Mouse (Mus musculus) hindbrain, postnatal 0 days (tissue): ENCODE measurements around the gene Traip. TPM values are rescaled to one million over a fixed set of nuclear protein-coding genes. Genes with fewer than 3 reads are reported as not detected.

Experiments
- ATAC-seq: fragments of 200-750 bp; cut with Nextera tagmentation; 2 replicates; pipeline ENCODE4 v1.8.0; 2017; ENCODE audit warnings: mild to moderate bottlenecking, moderate TSS enrichment, moderate library complexity
- DNase-seq: peaks from one replicate; pipeline ENCODE4 v3.0.0-alpha.2; 2015; ENCODE audit warnings: low spot score
- H3K27ac ChIP-seq: fragments of 300-500 bp; sonication (generic); 2 replicates; pipeline ENCODE4 v1.5.1; 2014; ENCODE audit warnings: mild to moderate bottlenecking
- H3K27me3 ChIP-seq: fragments of 300-500 bp; sonication (generic); 2 replicates; pipeline ENCODE4 v1.6.1; 2014; ENCODE audit warnings: low read length, mixed read lengths; ENCODE audit not compliant: insufficient read depth
- H3K36me3 ChIP-seq: fragments of 300-500 bp; sonication (generic); 2 replicates; pipeline ENCODE4 v1.6.1; 2014; ENCODE audit warnings: low read length, mixed read lengths; ENCODE audit not compliant: insufficient read depth
- H3K4me1 ChIP-seq: fragments of 300-500 bp; sonication (generic); 2 replicates; pipeline ENCODE4 v1.6.1; 2014; ENCODE audit warnings: antibody characterized with exemption, low read length, mixed read lengths; ENCODE audit not compliant: insufficient read depth
- H3K4me2 ChIP-seq: fragments of 300-500 bp; sonication (generic); 2 replicates; pipeline ENCODE4 v1.6.1; 2014; ENCODE audit warnings: low read depth, mild to moderate bottlenecking, low read length, moderate library complexity, mixed read lengths
- H3K4me3 ChIP-seq: fragments of 300-500 bp; sonication (generic); 2 replicates; pipeline ENCODE4 v1.5.1; 2014; ENCODE audit warnings: low read length
- H3K9ac ChIP-seq: fragments of 300-500 bp; sonication (generic); replicated peaks from 2 replicates; pipeline ENCODE4 v1.6.1; 2014; ENCODE audit warnings: mild to moderate bottlenecking, low read length, moderate library complexity, mixed read lengths
- H3K9me3 ChIP-seq: fragments of 300-500 bp; sonication (generic); 2 replicates; pipeline ENCODE4 v1.6.1; 2016; ENCODE audit warnings: low read length, mixed read lengths
- CTCF ChIP-seq: IDR thresholded peaks from 2 replicates; pipeline ENCODE4 v1.5.1; 2016; ENCODE audit warnings: antibody characterized with exemption, control low read depth, low read depth
- WGBS: fragments of 180-500 bp; shearing (Covaris S2); extraction: QIAGEN DNeasy Blood & Tissue Kit; methylation state at CpG from one replicate; pipeline ENCODE4 v1.1.7; 2014; 5-methylcytosine and 5-hydroxymethylcytosine counted together
- polyA plus RNA-seq: library from polyadenylated mRNA; unstranded; fragments of >200 nt; fragmentation: Nextera tagmentation; extraction: Ambion mirVana; gene quantifications from 2 replicates; pipeline ENCODE4 v1.2.1, GENCODE M21; 2015
- total RNA-seq: library from RNA; depleted of rRNA; stranded (reverse); fragments of >200 nt; gene quantifications from 2 replicates; pipeline ENCODE4 v1.2.3, GENCODE M21; 2014

Traip gene
- total and polyA plus RNA-seq, 2 experiments from 2014 or later, result 8.4 to 9.2 TPM

GRCm38 (mm10) chr9:107919441-107919840, 30.5 kb upstream of the Traip start:
- no peak for TF ChIP-seq CTCF
- 80% methylated on average over 5 of the region's 5 CpGs for WGBS
- no peaks in the 10 kb centered on the region for H3K9me3 ChIP-seq
- H3K36me3 ChIP-seq, result no peaks in the 10 kb centered on the region
- H3K4me2 ChIP-seq, result no peak overlapping the region
- DNase-seq (no peak), ATAC-seq (no peak)
- peaks cover 14% of the 10 kb centered on the region for H3K4me1 ChIP-seq
- H3K27ac ChIP-seq, result no peak overlapping the region
- H3K27me3 ChIP-seq, result no peaks in the 10 kb centered on the region
- H3K9ac ChIP-seq, result no peak overlapping the region
- no peak overlapping the region for H3K4me3 ChIP-seq

- H3K36me3 ChIP-seq, result no peaks in the 10 kb centered on the region
- H3K27ac ChIP-seq, result no peak overlapping the region
- no peaks in the 10 kb centered on the region for H3K9me3 ChIP-seq
- peak; percentile 48 for TF ChIP-seq CTCF
- no peaks in the 10 kb centered on the region for H3K27me3 ChIP-seq
- peaks cover 17% of the 10 kb centered on the region for H3K4me1 ChIP-seq
- DNase-seq (no peak), ATAC-seq (no peak)
- no peak overlapping the region for H3K9ac ChIP-seq
- no peak overlapping the region for H3K4me2 ChIP-seq
- no peak overlapping the region for H3K4me3 ChIP-seq
- WGBS, result 34% methylated on average over 7 of the region's 7 CpGs
These were observed 26.9 kb upstream of the Traip start for GRCm38 (mm10) chr9:107923021-107923420.

- Histone ChIP-seq H3K9me3 (no peaks in the 10 kb centered on the region), H3K27ac (peak overlapping the region; percentile 36; the same call in 1 of the 2 replicates), H3K9ac (no peak overlapping the region), H3K4me3 (no peak overlapping the region), H3K4me1 (peaks cover 14% of the 10 kb centered on the region; the same call in 1 of the 2 replicates), H3K36me3 (no peaks in the 10 kb centered on the region), H3K4me2 (no peak overlapping the region), H3K27me3 (no peaks in the 10 kb centered on the region)
- 45% methylated on average over 6 of the region's 6 CpGs for WGBS
- DNase-seq (no peak), ATAC-seq (no peak)
- no peak for TF ChIP-seq CTCF
These were observed 26.0 kb upstream of the Traip start for GRCm38 (mm10) chr9:107923956-107924355.

GRCm38 (mm10) chr9:107925251-107925650, 24.7 kb upstream of the Traip start:
- no peaks in the 10 kb centered on the region for H3K36me3 ChIP-seq
- WGBS, result 12% methylated on average over 3 of the region's 3 CpGs
- no peak overlapping the region for H3K4me2 ChIP-seq
- no peak for TF ChIP-seq CTCF
- no peaks in the 10 kb centered on the region for H3K9me3 ChIP-seq
- no peaks in the 10 kb centered on the region for H3K27me3 ChIP-seq
- no peak overlapping the region for H3K4me3 ChIP-seq
- no peak for DNase-seq
- no peak for ATAC-seq
- H3K9ac ChIP-seq, result no peak overlapping the region
- H3K27ac ChIP-seq, result 0 out of 2 replicates have a peak overlapping the region, but pooled peaks have one; percentile 36
- H3K4me1 ChIP-seq, result peaks cover 14% of the 10 kb centered on the region; the same call in 1 of the 2 replicates

- DNase-seq, result no peak
These were observed 23.0 kb upstream of the Traip start for GRCm38 (mm10) chr9:107926920-107927420.

GRCm38 (mm10) chr9:107927749-107928148, 22.2 kb upstream of the Traip start:
- ATAC-seq (0 out of 2 replicates have a peak, but pooled peaks have one; percentile 28), DNase-seq (peak; percentile 49)
- Histone ChIP-seq H3K4me3 (no peak overlapping the region), H3K4me2 (no peak overlapping the region), H3K27me3 (no peaks in the 10 kb centered on the region), H3K4me1 (peaks cover 14% of the 10 kb centered on the region; the same call in 1 of the 2 replicates), H3K9me3 (no peaks in the 10 kb centered on the region), H3K27ac (no peak overlapping the region), H3K9ac (no peak overlapping the region), H3K36me3 (no peaks in the 10 kb centered on the region)
- 66% methylated on average over 5 of the region's 5 CpGs for WGBS
- TF ChIP-seq CTCF, result no peak

More at GRCm38 (mm10) chr9:107926920-107927420, 23.0 kb upstream of the Traip start:
- Histone ChIP-seq H3K4me3 (no peak overlapping the region), H3K36me3 (no peaks in the 10 kb centered on the region), H3K4me1 (peaks cover 14% of the 10 kb centered on the region; the same call in 1 of the 2 replicates), H3K9me3 (no peaks in the 10 kb centered on the region), H3K27ac (no peak overlapping the region), H3K9ac (no peak overlapping the region), H3K27me3 (no peaks in the 10 kb centered on the region), H3K4me2 (no peak overlapping the region)
- TF ChIP-seq CTCF, result no peak
- 62% methylated on average over 9 of the region's 9 CpGs for WGBS
- ATAC-seq, result no peak

GRCm38 (mm10) chr9:107928169-107928568, 21.8 kb upstream of the Traip start, which contains the start of gene Actl11:
Gene Actl11 (plus strand): TSS chr9:107928469.
- peaks cover 14% of the 10 kb centered on the region; the same call in 1 of the 2 replicates for H3K4me1 ChIP-seq
- H3K4me2 ChIP-seq, result no peak within 1 kb of the TSS
- 0 out of 2 replicates have a peak, but pooled peaks have one; percentile 4 for ATAC-seq
- H3K27me3 ChIP-seq, result no peaks in the 10 kb centered on the region
- TF ChIP-seq CTCF, result no peak
- DNase-seq, result no peak
- WGBS, result 78% methylated on average over 3 of the region's 3 CpGs
- no peak within 1 kb of the TSS for H3K9ac ChIP-seq
- H3K9me3 ChIP-seq, result no peaks in the 10 kb centered on the region
- no peaks in the 10 kb centered on the region for H3K36me3 ChIP-seq
- no peak within 1 kb of the TSS for H3K4me3 ChIP-seq
- no peak within 1 kb of the TSS for H3K27ac ChIP-seq
